Mouse (Mus musculus): Measurements from ENCODE around the gene Ccdc24.

Gene Ccdc24

GRCm38 (mm10) chr4:117858794-117859193 is 13.6 kb downstream of the Ccdc24 start:
- in situ Hi-C loops (cut with MboI, MseI), result no loop called here

GRCm38 (mm10) chr4:117855146-117855545 is 17.2 kb downstream of the Ccdc24 start:
- in situ Hi-C loops (cut with MboI, MseI), result no loop called here

GRCm38 (mm10) chr4:117852152-117852868 is 20.0 kb downstream of the Ccdc24 start:
- in situ Hi-C loops (cut with MboI, MseI), result no loop called here

GRCm38 (mm10) chr4:117850871-117851270 is 21.5 kb downstream of the Ccdc24 start:
- in situ Hi-C loops (cut with MboI, MseI), result no loop called here

GRCm38 (mm10) chr4:117850176-117850575 is 22.2 kb downstream of the Ccdc24 start:
- in situ Hi-C loops (cut with MboI, MseI), result no loop called here

- in situ Hi-C loops (cut with MboI, MseI), result loop anchor here (25.0 kb wide), 1 partner anchor 1762 kb away; the partner anchor contains the start of genes Lrrc41 and Uqcrh
These were observed 22.9 kb downstream of the Ccdc24 start for GRCm38 (mm10) chr4:117849506-117849905.

- in situ Hi-C loops (cut with MboI, MseI), result loop anchor here (25.0 kb wide), 1 partner anchor 1762 kb away; the partner anchor contains the start of genes Lrrc41 and Uqcrh
These were observed 23.3 kb downstream of the Ccdc24 start for GRCm38 (mm10) chr4:117849063-117849462.

GRCm38 (mm10) chr4:117847011-117847410 is 25.3 kb downstream of the Ccdc24 start:
- in situ Hi-C loops (cut with MboI, MseI), result loop anchor here (25.0 kb wide), 1 partner anchor 1760 kb away; the partner anchor contains the start of genes Lrrc41 and Uqcrh

GRCm38 (mm10) chr4:117846261-117846660 is 26.1 kb downstream of the Ccdc24 start:
- in situ Hi-C loops (cut with MboI, MseI), result loop anchor here (25.0 kb wide), 1 partner anchor 1759 kb away; the partner anchor contains the start of genes Lrrc41 and Uqcrh

GRCm38 (mm10) chr4:117845316-117845715 is 27.0 kb downstream of the Ccdc24 start:
- in situ Hi-C loops (cut with MboI, MseI), result loop anchor here (25.0 kb wide), 1 partner anchor 1758 kb away; the partner anchor contains the start of genes Lrrc41 and Uqcrh

- in situ Hi-C loops (cut with MboI, MseI), result loop anchor here (25.0 kb wide), 1 partner anchor 1757 kb away; the partner anchor contains the start of genes Lrrc41 and Uqcrh
These were observed 27.9 kb downstream of the Ccdc24 start for GRCm38 (mm10) chr4:117844467-117844866.

GRCm38 (mm10) chr4:117843101-117843500 is 29.3 kb downstream of the Ccdc24 start:
- in situ Hi-C loops (cut with MboI, MseI), result loop anchor here (25.0 kb wide), 1 partner anchor 1756 kb away; the partner anchor contains the start of genes Lrrc41 and Uqcrh

- in situ Hi-C loops (cut with MboI, MseI), result loop anchor here (25.0 kb wide), 1 partner anchor 1754 kb away; the partner anchor contains the start of genes Lrrc41 and Uqcrh
These were observed 30.8 kb downstream of the Ccdc24 start for GRCm38 (mm10) chr4:117841566-117841965.

- in situ Hi-C loops (cut with MboI, MseI), result loop anchor here (25.0 kb wide), 1 partner anchor 1754 kb away; the partner anchor contains the start of genes Lrrc41 and Uqcrh
These were observed 31.5 kb downstream of the Ccdc24 start for GRCm38 (mm10) chr4:117840821-117841220.

GRCm38 (mm10) chr4:117839366-117839765 is 33.0 kb downstream of the Ccdc24 start:
- in situ Hi-C loops (cut with MboI, MseI), result loop anchor here (25.0 kb wide), 1 partner anchor 1752 kb away; the partner anchor contains the start of genes Lrrc41 and Uqcrh

GRCm38 (mm10) chr4:117837271-117837670 is 35.1 kb downstream of the Ccdc24 start:
- in situ Hi-C loops (cut with MboI, MseI), result loop anchor here (25.0 kb wide), 1 partner anchor 1750 kb away; the partner anchor contains the start of genes Lrrc41 and Uqcrh

GRCm38 (mm10) chr4:117836204-117836767 is 36.1 kb downstream of the Ccdc24 start:
- in situ Hi-C loops (cut with MboI, MseI), result loop anchor here (25.0 kb wide), 1 partner anchor 1749 kb away; the partner anchor contains the start of genes Lrrc41 and Uqcrh

GRCm38 (mm10) chr4:117835531-117836111 is 36.7 kb downstream of the Ccdc24 start:
- in situ Hi-C loops (cut with MboI, MseI), result loop anchor here (25.0 kb wide), 1 partner anchor 1748 kb away; the partner anchor contains the start of genes Lrrc41 and Uqcrh

GRCm38 (mm10) chr4:117834845-117835530 is 37.4 kb downstream of the Ccdc24 start:
- in situ Hi-C loops (cut with MboI, MseI), result loop anchor here (5.0 to 25.0 kb wide), 2 partner anchors 247 to 1748 kb away; partner anchors contain the start of genes Lrrc41 and Uqcrh

- in situ Hi-C loops (cut with MboI, MseI), result loop anchor here (5.0 to 25.0 kb wide), 2 partner anchors 248 to 1747 kb away; partner anchors contain the start of genes Lrrc41 and Uqcrh
These were observed 37.9 kb downstream of the Ccdc24 start, which contains the start of gene Slc6a9 for GRCm38 (mm10) chr4:117834457-117834844. TSS of gene Slc6a9 (plus strand) at chr4:117834506.

All from T-helper 1 cell (primary cell).